Mouse (Mus musculus) heart, postnatal 36 days (tissue): ENCODE results near the gene Angptl8. TPM values are rescaled to one million over a fixed set of nuclear protein-coding genes. Genes with fewer than 3 reads are reported as not detected.

Source experiments
- DNase-seq, 2 experiments: peaks; one replicate each; pipeline ENCODE4 v3.0.0; 2021 to 2022
- intact Hi-C: fragments of 180-260 bp; cut with DNase I; formaldehyde crosslinking; loops from one replicate; pipeline ENCODE4 v1.15.1; 2025
- microRNA-seq, 2 experiments: library from miRNA; unstranded; fragments of <30 nt; microRNA quantifications; one replicate each; pipeline ENCODE4 v1.2.0; 2021; ENCODE audit warnings: borderline number of aligned reads in 2 of 2
- total RNA-seq, 2 experiments: library from RNA; stranded (reverse); gene quantifications; 2 replicates each; pipeline ENCODE4 v1.2.3; 2021

The Angptl8 gene
- total RNA-seq, 2 experiments from 2014 or later = not detected

DNA sequence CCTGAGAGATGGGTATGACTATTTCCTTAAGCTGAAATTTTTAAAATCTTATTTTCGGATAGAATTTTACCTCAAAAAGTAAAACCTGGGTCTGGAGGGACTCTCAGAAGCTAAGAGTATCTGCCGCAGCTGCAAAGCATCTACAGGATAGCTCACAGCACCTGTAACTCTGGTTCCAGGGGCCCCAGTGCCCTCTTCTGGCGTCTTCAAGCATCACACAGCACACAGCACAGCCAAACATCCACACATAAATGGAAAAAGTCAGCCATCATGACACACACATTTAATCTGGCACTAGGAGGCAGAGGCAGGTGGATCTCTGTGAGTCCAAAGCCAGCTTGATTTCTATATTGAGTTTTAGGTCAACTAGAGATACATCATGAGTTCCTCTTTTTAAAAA, 41.3 kb downstream of the Angptl8 start:
- no peak for DNase-seq
- intact Hi-C loops = no loop called here

Small RNAs within 50 kb of the gene (microRNA-seq; reads per million reads assigned to microRNA genes)
- 2.7 to 11.6 reads per million in 2 experiments for gene Mir7083

Other genes with a start within 250 kb of the Angptl8 start
- gene Timm29, start 242.8 kb upstream of the Angptl8 start, total RNA-seq = 10 to 100 TPM; 59.8 TPM
- 1 to 10 TPM; 7.3 to 8.0 TPM for gene Yipf2, start 242.7 kb upstream of the Angptl8 start, total RNA-seq
- gene Smarca4, start 219.3 kb upstream of the Angptl8 start, total RNA-seq = 10 to 100 TPM; 48.6 to 51.4 TPM
- gene Ldlr, start 112.0 kb upstream of the Angptl8 start, total RNA-seq = 1 to 10 TPM; 2.2 to 3.4 TPM
- 1 to 10 TPM; 4.4 to 4.6 TPM for gene Spc24, start 75.2 kb upstream of the Angptl8 start, total RNA-seq
- 10 to 100 TPM; 50.5 to 54.2 TPM for gene Kank2, start 36.8 kb upstream of the Angptl8 start, total RNA-seq
- 10 to 100 TPM; 31.0 to 39.1 TPM for gene Dock6, start 17.1 kb downstream of the Angptl8 start, total RNA-seq
- 10 to 100 TPM; 12.4 to 13.4 TPM for gene Rab3d, start 82.7 kb downstream of the Angptl8 start, total RNA-seq
- 1 to 10 TPM; 2.1 to 2.5 TPM for gene Ccdc159, start 92.0 kb downstream of the Angptl8 start, total RNA-seq
- gene Tmem205, start 92.0 kb downstream of the Angptl8 start, total RNA-seq = 10 to 100 TPM; 57.0 to 58.5 TPM
- gene Plppr2, start 101.5 kb downstream of the Angptl8 start, total RNA-seq = 1 to 10 TPM; 1.7 to 2.7 TPM
- gene Swsap1, start 120.2 kb downstream of the Angptl8 start, total RNA-seq = 1 to 10 TPM; 5.8 to 8.0 TPM
- gene Epor, start 128.0 kb downstream of the Angptl8 start, total RNA-seq = 1 to 10 TPM; 1.4 to 2.2 TPM
- 1 to 10 TPM; 2.8 to 3.4 TPM for gene Rgl3, start 153.9 kb downstream of the Angptl8 start, total RNA-seq
- not detected for gene Ccdc151, start 167.1 kb downstream of the Angptl8 start, total RNA-seq
- gene Prkcsh, start 167.3 kb downstream of the Angptl8 start, total RNA-seq = 10 to 100 TPM; 66.4 to 67.5 TPM
- under 1 TPM; 0.05 to 0.11 TPM for gene Elavl3, start 216.5 kb downstream of the Angptl8 start, total RNA-seq
- not detected for gene Gm49318, start 235.7 kb downstream of the Angptl8 start, total RNA-seq
- 1 to 10 TPM; 4.4 to 5.2 TPM for gene Zfp653, start 235.9 kb downstream of the Angptl8 start, total RNA-seq
- 100 to 1,000 TPM; 103 to 106 TPM for gene Ecsit, start 249.9 kb downstream of the Angptl8 start, total RNA-seq